Mouse (Mus musculus): ENCODE results near the gene Kcna2.

GRCm38 (mm10) chr3:107100811-107101455 lies at the start of gene Kcna2:
- TF ChIP-seq EP300 (IDR thresholded peaks at IDR 0.05; ENCODE audit: low read depth) = no peak
- TF ChIP-seq CTCF (IDR thresholded peaks at IDR 0.05; ENCODE audit: low read depth) = no peak
